Mouse (Mus musculus): ENCODE data around the gene Fgfr2. TPM values are rescaled to one million over a fixed set of nuclear protein-coding genes. Genes with fewer than 3 reads are reported as not detected.

Fgfr2 gene
- polyA plus RNA-seq, 1 experiment from 2014 or later = 17.2 TPM

DNA sequence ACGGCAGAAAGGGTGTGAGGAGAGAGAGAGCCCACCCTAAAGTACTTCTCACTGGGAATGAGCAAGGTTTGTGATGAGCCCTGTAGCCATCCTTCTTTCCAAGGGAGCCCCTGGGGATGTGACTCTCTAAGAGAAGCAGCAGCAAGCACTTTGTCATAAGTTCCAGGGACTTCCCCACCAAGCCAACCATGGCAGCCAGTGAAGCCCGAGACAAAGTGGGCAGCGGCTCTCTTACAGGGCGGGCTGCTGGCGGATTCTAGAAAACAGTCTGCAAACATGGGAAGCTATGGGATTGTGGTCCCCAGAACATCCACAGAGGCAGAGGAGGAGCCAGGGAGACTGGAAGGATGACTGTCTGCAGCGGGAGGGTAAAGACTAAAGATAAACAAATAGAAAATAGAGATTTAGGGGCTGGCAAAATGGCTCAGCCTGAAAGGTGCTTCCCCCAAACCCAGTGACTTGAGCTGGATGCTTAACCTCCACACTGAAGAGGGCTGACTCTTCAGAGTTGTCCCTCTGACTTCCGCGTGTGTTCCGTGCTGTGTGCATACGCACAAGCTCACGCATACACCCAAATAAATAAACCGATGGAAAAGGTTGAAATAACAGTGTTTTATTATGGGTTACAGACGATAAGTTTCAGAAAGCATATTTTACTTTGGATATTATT lies 2427.3 kb downstream of the Fgfr2 start:
- ATAC-seq (replicated peaks; ENCODE audit: insufficient number of reproducible peaks, insufficient read depth, low FRiP score, low read depth) = no peak
- H3K9ac ChIP-seq = no peak overlapping the region
- H3K4me2 ChIP-seq = no peak overlapping the region
- H3K9me3 ChIP-seq (replicated peaks) = no peaks in the 10 kb centered on the region
- peak overlapping the region; percentile 9; the same call in 1 of the 2 replicates for H3K27ac ChIP-seq
- H3K4me3 ChIP-seq = no peak overlapping the region
- WGBS = 70% methylated on average over 13 of the region's 13 CpGs
- H3K4me1 ChIP-seq (replicated peaks) = peaks cover 68% of the 10 kb centered on the region
- H3K27me3 ChIP-seq = no peaks in the 10 kb centered on the region
- H3K36me3 ChIP-seq = peaks cover 11% of the 10 kb centered on the region; the same call in 1 of the 2 replicates

DNA sequence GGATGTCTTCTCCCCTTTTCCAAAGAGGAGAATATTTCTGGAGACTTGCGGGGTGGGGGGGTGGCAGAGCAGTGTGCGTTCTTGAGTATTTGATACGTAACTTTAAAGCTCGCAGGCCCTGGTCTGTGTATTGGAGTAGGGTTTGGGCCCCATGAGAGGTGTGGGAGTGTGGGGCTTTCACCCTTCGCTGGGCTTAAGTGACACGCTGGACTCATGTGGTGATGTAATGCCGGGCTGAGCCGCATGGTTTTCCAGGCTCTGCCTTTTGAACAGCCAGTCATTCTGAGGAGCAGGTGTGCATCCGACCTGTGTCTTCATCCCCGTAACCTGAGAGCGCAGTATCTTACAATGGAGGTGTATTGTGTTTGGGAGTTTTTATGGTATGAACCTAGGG lies 2429.4 kb downstream of the Fgfr2 start:
- Histone ChIP-seq H3K36me3 (peaks cover 5% of the 10 kb centered on the region; the same call in 1 of the 2 replicates), H3K4me1 (replicated peaks) (peaks cover 77% of the 10 kb centered on the region), H3K4me3 (peak overlapping the region; percentile 49), H3K4me2 (peak overlapping the region; percentile 74), H3K9ac (peak overlapping the region; percentile 55), H3K9me3 (replicated peaks) (no peaks in the 10 kb centered on the region), H3K27me3 (no peaks in the 10 kb centered on the region), H3K27ac (peak overlapping the region; percentile 80)
- 37% methylated on average over 11 of the region's 11 CpGs for WGBS
- no peak for ATAC-seq (replicated peaks; ENCODE audit: insufficient number of reproducible peaks, insufficient read depth, low FRiP score, low read depth)

DNA sequence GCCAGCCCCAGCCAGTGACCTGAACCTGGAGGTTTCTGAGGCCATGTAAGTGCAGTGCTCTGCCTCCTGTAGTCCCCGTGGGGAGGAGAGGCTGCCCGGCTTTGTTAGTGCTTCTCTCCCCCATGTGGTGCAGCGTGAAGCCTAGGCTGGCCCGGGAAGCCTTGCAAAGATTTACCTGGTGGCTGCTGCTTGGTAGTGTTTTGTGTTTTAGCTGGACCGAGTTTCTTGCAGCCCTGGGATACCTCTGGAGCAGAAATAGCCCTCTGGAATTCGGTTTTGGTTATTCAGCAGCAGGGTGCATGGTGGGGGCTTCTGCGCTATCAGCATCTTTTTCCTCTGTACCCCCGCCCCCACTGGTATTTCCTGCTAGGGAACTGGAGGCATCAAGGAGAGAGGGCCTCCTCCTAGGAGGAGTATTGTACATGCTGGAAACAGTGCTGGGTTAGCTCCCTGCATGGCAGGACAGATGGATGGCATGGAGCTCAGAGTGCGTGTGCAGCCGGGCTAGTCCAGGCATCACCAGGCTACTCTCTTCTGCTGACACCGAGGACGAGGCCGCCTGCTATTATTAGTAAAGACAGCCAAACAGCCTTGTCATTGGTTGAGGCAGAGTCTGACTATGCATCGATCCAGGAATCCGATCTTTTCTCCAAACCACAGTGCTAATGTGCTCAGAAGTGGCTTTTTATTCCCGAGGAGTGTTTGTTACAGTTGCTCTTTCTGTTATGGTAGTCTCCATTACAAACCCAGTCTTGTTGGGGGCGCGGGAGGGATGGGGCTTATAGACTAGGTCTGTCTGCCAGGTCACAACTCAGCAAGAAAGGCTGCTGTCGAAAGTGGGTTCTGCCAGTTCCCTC lies 2430.0 kb downstream of the Fgfr2 start:
- Histone ChIP-seq H3K36me3 (peaks cover 5% of the 10 kb centered on the region; the same call in 1 of the 2 replicates), H3K9me3 (replicated peaks) (no peaks in the 10 kb centered on the region), H3K4me3 (peak overlapping the region; percentile 49), H3K27ac (peak overlapping the region; percentile 80), H3K27me3 (no peaks in the 10 kb centered on the region), H3K4me1 (replicated peaks) (peaks cover 73% of the 10 kb centered on the region), H3K9ac (peak overlapping the region; percentile 55), H3K4me2 (peak overlapping the region; percentile 74)
- WGBS = 4% methylated on average over 19 of the region's 19 CpGs
- ATAC-seq (replicated peaks; ENCODE audit: insufficient number of reproducible peaks, insufficient read depth, low FRiP score, low read depth) = peak; percentile 54

DNA sequence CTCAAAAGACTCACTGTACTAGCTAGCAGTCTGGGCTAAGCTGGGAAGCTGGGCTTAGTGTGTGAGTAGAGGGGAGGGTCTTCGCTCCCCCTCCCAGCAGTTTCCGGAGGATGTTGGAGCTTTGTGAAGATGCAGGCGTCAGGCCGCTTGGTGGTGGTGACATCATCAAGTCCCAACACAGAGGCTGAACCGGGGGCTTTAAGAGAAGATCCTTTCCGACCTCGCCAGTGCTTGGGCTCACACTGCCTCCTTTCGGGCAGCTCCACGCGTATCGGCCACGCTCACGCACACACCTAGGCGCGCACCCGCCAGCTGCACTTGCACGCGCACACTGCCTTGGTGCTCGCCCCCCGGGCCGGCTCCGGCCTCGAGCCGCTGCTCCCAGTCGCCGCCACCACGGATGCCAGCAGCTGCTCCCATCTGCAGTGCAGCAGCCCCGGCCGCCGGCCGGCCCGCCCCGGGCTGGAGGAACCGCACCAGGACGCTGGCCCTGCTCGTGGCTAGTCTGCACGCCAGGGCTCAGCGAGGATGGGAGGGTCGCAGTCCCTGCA lies 2430.7 kb downstream of the Fgfr2 start:
- Histone ChIP-seq H3K9ac (peak overlapping the region; percentile 55), H3K4me1 (replicated peaks) (peaks cover 71% of the 10 kb centered on the region), H3K9me3 (replicated peaks) (no peaks in the 10 kb centered on the region), H3K4me3 (peak overlapping the region; percentile 49), H3K27me3 (no peaks in the 10 kb centered on the region), H3K4me2 (peak overlapping the region; percentile 74), H3K36me3 (peaks cover 5% of the 10 kb centered on the region; the same call in 1 of the 2 replicates), H3K27ac (peak overlapping the region; percentile 80)
- WGBS = under 1% methylated on average over 39 of the region's 39 CpGs
- ATAC-seq (replicated peaks; ENCODE audit: insufficient number of reproducible peaks, insufficient read depth, low FRiP score, low read depth) = peak; percentile 72

DNA sequence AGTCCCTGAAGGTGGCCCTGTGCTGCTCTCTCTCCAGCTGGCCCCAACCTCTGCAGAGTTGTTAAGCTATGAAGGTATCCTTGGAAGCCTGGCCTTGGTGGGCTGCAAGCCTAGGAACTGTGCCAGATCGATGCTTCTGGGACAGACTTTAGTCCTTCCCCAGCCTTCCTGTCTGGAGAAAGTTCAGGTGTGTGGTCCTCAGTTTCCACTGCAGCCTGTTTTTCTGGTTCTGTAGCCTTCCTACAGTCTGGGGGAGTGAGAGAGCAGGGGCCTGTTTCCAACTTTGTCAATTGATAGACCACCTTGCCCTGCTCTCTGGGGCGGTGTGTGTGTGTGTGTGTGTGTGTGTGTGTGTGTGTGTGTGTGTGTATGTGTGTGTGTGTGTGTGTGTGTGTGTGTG lies 2431.2 kb downstream of the Fgfr2 start:
- H3K9ac ChIP-seq = no peak overlapping the region
- 30% methylated on average over 2 of the region's 2 CpGs for WGBS
- ATAC-seq (replicated peaks; ENCODE audit: insufficient number of reproducible peaks, insufficient read depth, low FRiP score, low read depth) = no peak
- peaks cover 2% of the 10 kb centered on the region; the same call in 1 of the 2 replicates for H3K36me3 ChIP-seq
- peaks cover 74% of the 10 kb centered on the region for H3K4me1 ChIP-seq (replicated peaks)
- H3K27me3 ChIP-seq = no peaks in the 10 kb centered on the region
- peak overlapping the region; percentile 80 for H3K27ac ChIP-seq
- H3K4me2 ChIP-seq = peak overlapping the region; percentile 74
- no peak overlapping the region; the same call in 1 of the 2 replicates for H3K4me3 ChIP-seq
- no peaks in the 10 kb centered on the region for H3K9me3 ChIP-seq (replicated peaks)

DNA sequence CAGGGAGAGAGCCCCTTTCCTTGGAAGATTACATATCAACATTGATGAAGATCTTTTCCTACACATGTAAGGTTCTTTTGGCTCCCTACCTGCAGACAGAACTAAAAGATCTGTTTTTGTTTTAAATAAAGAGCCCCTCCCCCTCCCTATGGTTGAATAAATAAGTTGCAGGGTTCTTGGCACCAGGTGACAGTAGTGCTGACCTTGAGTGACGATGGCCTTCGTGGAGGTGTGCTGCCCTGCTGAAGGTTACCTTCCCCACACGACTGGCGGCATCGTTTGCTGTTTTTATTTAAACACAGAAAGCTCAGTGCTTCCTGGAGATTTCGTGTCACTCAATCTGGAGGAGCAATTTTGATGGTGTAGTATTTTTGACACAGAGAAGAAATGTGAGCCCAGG lies 2432.3 kb downstream of the Fgfr2 start:
- no peak overlapping the region for H3K9ac ChIP-seq
- H3K9me3 ChIP-seq (replicated peaks) = no peaks in the 10 kb centered on the region
- H3K4me1 ChIP-seq (replicated peaks) = peaks cover 69% of the 10 kb centered on the region
- no peak for ATAC-seq (replicated peaks; ENCODE audit: insufficient number of reproducible peaks, insufficient read depth, low FRiP score, low read depth)
- H3K27ac ChIP-seq = no peak overlapping the region
- WGBS = 51% methylated on average over 6 of the region's 6 CpGs
- no peak overlapping the region for H3K4me2 ChIP-seq
- H3K27me3 ChIP-seq = no peaks in the 10 kb centered on the region
- H3K4me3 ChIP-seq = no peak overlapping the region
- no peaks in the 10 kb centered on the region for H3K36me3 ChIP-seq

DNA sequence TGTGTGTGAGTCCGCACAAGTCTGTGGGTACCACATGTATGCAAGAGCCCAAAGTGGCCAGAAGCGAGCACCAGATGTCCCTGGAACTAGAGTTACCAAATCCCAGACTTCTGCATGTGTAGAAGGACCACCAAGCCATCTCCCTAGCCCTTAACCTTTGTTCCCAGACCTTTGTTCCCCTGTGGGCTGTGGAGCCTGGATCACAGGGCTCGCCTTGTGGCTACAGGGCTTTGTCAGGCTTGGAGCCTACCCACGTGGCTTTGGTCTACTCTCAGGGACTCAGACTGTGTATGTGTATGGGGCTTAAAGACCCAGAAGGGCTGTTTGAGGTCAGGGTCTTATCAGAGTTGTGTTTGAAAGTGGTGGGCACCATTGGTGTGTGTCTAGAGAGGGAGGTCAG lies 2434.5 kb downstream of the Fgfr2 start:
- H3K9ac ChIP-seq = no peak overlapping the region
- no peak overlapping the region for H3K4me2 ChIP-seq
- H3K4me1 ChIP-seq (replicated peaks) = peaks cover 47% of the 10 kb centered on the region
- WGBS = 89% methylated on average over 4 of the region's 4 CpGs
- ATAC-seq (replicated peaks; ENCODE audit: insufficient number of reproducible peaks, insufficient read depth, low FRiP score, low read depth) = no peak
- no peaks in the 10 kb centered on the region for H3K36me3 ChIP-seq
- no peak overlapping the region for H3K4me3 ChIP-seq
- H3K27me3 ChIP-seq = no peaks in the 10 kb centered on the region
- H3K9me3 ChIP-seq (replicated peaks) = no peaks in the 10 kb centered on the region
- no peak overlapping the region for H3K27ac ChIP-seq

DNA sequence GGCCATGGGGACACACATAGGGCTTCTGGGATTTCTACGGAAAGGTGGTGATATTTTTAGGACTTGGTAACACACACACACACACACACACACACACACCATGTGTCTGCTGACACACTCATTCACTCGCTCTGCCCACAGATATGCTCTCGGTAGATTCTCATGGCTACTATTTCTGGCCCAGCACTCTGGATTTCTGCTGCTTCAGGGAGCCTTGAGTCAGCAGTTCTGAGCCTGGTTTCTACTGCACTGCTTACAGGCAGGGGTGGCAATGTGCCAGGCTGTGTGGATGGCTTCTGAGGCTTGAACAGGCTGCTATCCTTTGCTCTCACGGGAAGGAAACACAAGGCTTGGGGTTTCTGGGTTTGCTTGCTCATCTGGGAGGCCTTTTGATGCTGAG lies 2441.4 kb downstream of the Fgfr2 start:
- H3K9ac ChIP-seq = no peak overlapping the region
- H3K4me2 ChIP-seq = no peak overlapping the region
- H3K27ac ChIP-seq = peak overlapping the region; percentile 76
- 24% methylated on average over 4 of the region's 4 CpGs for WGBS
- no peak overlapping the region for H3K4me3 ChIP-seq
- no peaks in the 10 kb centered on the region for H3K9me3 ChIP-seq (replicated peaks)
- no peaks in the 10 kb centered on the region for H3K27me3 ChIP-seq
- peaks cover 38% of the 10 kb centered on the region for H3K4me1 ChIP-seq (replicated peaks)
- peak; percentile 86 for ATAC-seq (replicated peaks; ENCODE audit: insufficient number of reproducible peaks, insufficient read depth, low FRiP score, low read depth)
- H3K36me3 ChIP-seq = peaks cover 4% of the 10 kb centered on the region

DNA sequence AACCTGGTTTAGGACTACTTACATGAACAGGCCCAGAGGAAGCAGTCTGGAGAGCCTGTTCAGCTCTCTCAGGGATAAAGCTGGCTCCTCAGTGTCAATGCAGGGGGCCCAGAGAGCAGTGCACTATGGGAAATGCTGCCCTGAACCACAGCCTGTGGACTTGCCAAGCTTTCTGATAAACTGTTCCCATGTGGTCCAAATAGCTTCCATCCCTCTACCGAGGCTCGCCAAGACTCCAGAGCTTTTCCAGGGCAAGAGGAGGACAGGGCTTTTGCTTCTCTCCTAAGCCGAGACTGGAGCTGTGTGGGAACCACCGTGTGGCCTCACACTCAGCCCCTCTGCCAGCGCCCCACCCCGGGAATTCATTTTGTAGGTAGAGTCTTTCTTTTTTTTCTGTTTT lies 2444.7 kb downstream of the Fgfr2 start:
- no peak for ATAC-seq (replicated peaks; ENCODE audit: insufficient number of reproducible peaks, insufficient read depth, low FRiP score, low read depth)
- no peak overlapping the region for H3K9ac ChIP-seq
- 73% methylated on average over 6 of the region's 6 CpGs for WGBS
- peaks cover 49% of the 10 kb centered on the region for H3K4me1 ChIP-seq (replicated peaks)
- no peak overlapping the region for H3K4me2 ChIP-seq
- H3K27ac ChIP-seq = peak overlapping the region; percentile 30
- peaks cover 22% of the 10 kb centered on the region for H3K36me3 ChIP-seq
- H3K9me3 ChIP-seq (replicated peaks) = no peaks in the 10 kb centered on the region
- H3K27me3 ChIP-seq = no peaks in the 10 kb centered on the region
- no peak overlapping the region for H3K4me3 ChIP-seq

DNA sequence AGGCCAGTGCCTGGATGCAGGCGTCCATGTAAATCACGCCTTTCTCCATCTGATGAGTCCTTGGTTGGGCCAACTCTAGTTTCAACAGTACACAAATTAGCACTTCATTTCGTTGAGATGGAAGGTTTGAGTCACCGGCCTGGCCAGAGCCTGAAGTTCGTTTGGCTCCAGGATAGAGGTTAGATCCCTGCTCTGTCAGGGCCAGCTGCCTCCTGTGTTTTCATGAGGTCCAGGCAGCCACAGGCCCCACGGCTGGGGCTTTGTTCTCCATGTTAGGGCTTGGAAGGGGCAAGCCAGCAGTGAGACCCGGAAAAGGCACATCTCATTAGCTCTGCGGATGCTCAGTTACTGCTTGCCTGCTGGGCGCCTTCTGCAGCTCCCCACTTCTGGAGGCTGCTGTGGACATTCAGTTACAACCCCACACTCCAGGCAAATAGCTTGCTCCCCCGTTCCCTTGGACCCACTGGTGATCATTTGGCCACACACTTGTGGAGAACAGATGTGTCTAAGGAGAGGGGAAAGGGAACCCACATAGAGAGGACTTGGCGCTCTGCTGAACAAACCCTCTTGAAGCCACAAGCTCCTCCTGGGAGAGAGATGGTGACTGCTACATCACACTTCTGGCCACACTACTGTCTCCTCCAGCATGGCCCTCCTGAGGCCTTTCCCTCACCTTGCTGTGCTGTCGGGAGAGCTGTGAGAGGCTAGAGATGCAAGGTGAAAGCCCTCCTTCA lies 2445.4 kb downstream of the Fgfr2 start:
- Histone ChIP-seq H3K9me3 (replicated peaks) (no peaks in the 10 kb centered on the region), H3K4me2 (no peak overlapping the region), H3K4me3 (no peak overlapping the region), H3K9ac (no peak overlapping the region), H3K27me3 (no peaks in the 10 kb centered on the region), H3K27ac (peak overlapping the region; percentile 30), H3K4me1 (replicated peaks) (peaks cover 51% of the 10 kb centered on the region), H3K36me3 (peaks cover 22% of the 10 kb centered on the region)
- 78% methylated on average over 12 of the region's 12 CpGs for WGBS
- no peak for ATAC-seq (replicated peaks; ENCODE audit: insufficient number of reproducible peaks, insufficient read depth, low FRiP score, low read depth)
